Mouse (Mus musculus) ES-Bruce4 (cell line): Measurements from ENCODE around the gene Gtf2ird2.
A peak's percentile ranks its signal among the peaks of the same experiment; 100 is the strongest.

Source experiments
- CTCF ChIP-seq: IDR thresholded peaks from one replicate; pipeline ENCODE4 v1.8.1; 2011; ENCODE audit warnings: low read depth, low read length
- EP300 ChIP-seq: IDR thresholded peaks from 2 replicates; pipeline ENCODE4 v1.6.1; 2011; ENCODE audit warnings: low read depth, low read length; ENCODE audit not compliant: insufficient read depth
- POLR2A ChIP-seq: IDR thresholded peaks from one replicate; pipeline ENCODE4 v1.8.1; 2011; ENCODE audit warnings: low read length; ENCODE audit not compliant: insufficient read depth

GRCm38 (mm10) chr5:134237936-134238760 lies 54.3 kb downstream of the Gtf2ird2 start:
- TF ChIP-seq POLR2A (no peak), CTCF (no peak), EP300 (peak; percentile 21; the same call in 1 of the 2 replicates)
